ENCODE assay signal across 20 mouse cellular contexts in the genomic region with DNA sequence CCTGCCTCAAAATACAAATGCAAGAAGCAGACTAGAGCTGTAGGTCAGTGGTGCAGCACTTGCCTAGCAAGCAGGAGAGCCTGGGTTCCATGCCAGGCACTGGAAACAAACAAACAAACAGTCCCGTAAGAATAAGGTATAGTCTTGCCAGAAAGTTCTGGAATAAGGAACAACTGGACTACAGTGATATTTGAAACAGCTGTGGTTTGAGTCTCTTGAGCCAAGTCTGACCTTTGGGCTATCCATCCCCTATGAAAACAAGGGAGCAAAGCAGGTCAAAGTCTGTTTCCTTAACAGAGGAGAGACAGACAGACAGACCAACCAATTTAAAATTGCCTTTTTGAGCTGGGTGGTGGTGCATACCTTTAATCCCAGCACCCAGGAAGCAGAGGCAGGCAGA. TPM values are rescaled to one million over a fixed set of nuclear protein-coding genes. Genes with fewer than 3 reads are reported as not detected.
DNase-seq lines count a peak whose midpoint lies in the region; ATAC-seq and TF ChIP-seq lines count a peak whose summit lies in the region.
"Had no signal": no experiment of that assay in that cellular context is flagged by ENCODE, and none has a peak within 500 bp of the region (broad histone marks: within the 10 kb centered on the region; RNA-seq: fewer than 3 reads in every experiment).

No protein-coding gene starts in this region.

- no peaks in the 10 kb centered on the region for H3K9me3 ChIP-seq in embryonic facial prominence, embryonic 13.5 days
- no peaks in the 10 kb centered on the region for H3K9me3 ChIP-seq in embryonic facial prominence, embryonic 10.5 days
- no peaks in the 10 kb centered on the region for H3K9me3 ChIP-seq in heart, embryonic 16.5 days (replicated peaks; ENCODE audit: control insufficient read depth, low read length)
- H3K9me3 ChIP-seq in heart, embryonic 10.5 days: no peaks in the 10 kb centered on the region
- H3K9me3 ChIP-seq in lung, embryonic 15.5 days: no peaks in the 10 kb centered on the region
- H3K9me3 ChIP-seq: forebrain, embryonic 13.5 days; hindbrain, embryonic 13.5 days; midbrain, embryonic 10.5 days; neural tube, embryonic 13.5 days had no signal

- H3K4me3 ChIP-seq in embryonic facial prominence, embryonic 13.5 days: no peak overlapping the region
- H3K4me3 ChIP-seq in embryonic facial prominence, embryonic 10.5 days: no peak overlapping the region
- no peak overlapping the region for H3K4me3 ChIP-seq in heart, embryonic 16.5 days (ENCODE audit: low read length)
- no peak overlapping the region for H3K4me3 ChIP-seq in heart, embryonic 10.5 days
- H3K4me3 ChIP-seq in lung, embryonic 15.5 days: no peak overlapping the region
- no peak overlapping the region for H3K4me3 ChIP-seq in myocyte
- H3K4me3 ChIP-seq: forebrain, embryonic 13.5 days; hindbrain, embryonic 13.5 days; midbrain, embryonic 10.5 days; neural tube, embryonic 13.5 days had no signal

- WGBS in embryonic facial prominence, embryonic 13.5 days: 83% methylated on average over 1 of the region's 1 CpGs
- 77% methylated on average over 1 of the region's 1 CpGs for WGBS in embryonic facial prominence, embryonic 10.5 days
- 78% methylated on average over 1 of the region's 1 CpGs for WGBS in heart, embryonic 16.5 days
- 80% methylated on average over 1 of the region's 1 CpGs for WGBS in heart, embryonic 10.5 days
- 54% methylated on average over 1 of the region's 1 CpGs for WGBS in lung, embryonic 15.5 days

- ATAC-seq in embryonic facial prominence, embryonic 13.5 days (ENCODE audit: insufficient number of reproducible peaks, insufficient read depth, low FRiP score, low TSS enrichment, low read depth): no peak
- no peak for ATAC-seq in heart, embryonic 16.5 days (replicated peaks; ENCODE audit: extremely low read depth, insufficient read depth, low FRiP score)
- ATAC-seq in lung, embryonic 15.5 days (ENCODE audit: borderline replicate concordance, extremely low read depth, low FRiP score, low TSS enrichment): no peak
- ATAC-seq: forebrain, embryonic 13.5 days had no signal

- no peak for DNase-seq in embryonic facial prominence, embryonic 10.5 days (ENCODE audit: low spot score)
- no peak for DNase-seq in heart, embryonic 10.5 days (ENCODE audit: low spot score)
- no peak for DNase-seq in lung, postnatal 14 days
- DNase-seq in layer of hippocampus, postnatal 10 days (ENCODE audit: low spot score in 2 of 2): no peak
- DNase-seq: adrenal gland, adult 2 months; cerebellum, adult 11 months; cerebellum, postnatal 14 days; embryo, embryonic 11 days; lung, embryonic 14.5 days; thymus, postnatal 4 days had no signal

- H3K9ac ChIP-seq in embryonic facial prominence, embryonic 13.5 days: no peak overlapping the region
- H3K9ac ChIP-seq in heart, embryonic 16.5 days (ENCODE audit: low read length): no peak overlapping the region
- no peak overlapping the region for H3K9ac ChIP-seq in lung, embryonic 15.5 days
- H3K9ac ChIP-seq: forebrain, embryonic 13.5 days; hindbrain, embryonic 13.5 days; lung, embryonic 14.5 days; neural tube, embryonic 13.5 days had no signal

- H3K36me3 ChIP-seq in embryonic facial prominence, embryonic 13.5 days: 0 out of 2 replicates have a peak, but pooled peaks cover 7% of the 10 kb centered on the region
- peaks cover 39% of the 10 kb centered on the region for H3K36me3 ChIP-seq in embryonic facial prominence, embryonic 10.5 days (replicated peaks)
- no peaks in the 10 kb centered on the region; the same call in none of the 2 replicates for H3K36me3 ChIP-seq in heart, embryonic 16.5 days (ENCODE audit: control insufficient read depth, insufficient read depth)
- peaks cover 14% of the 10 kb centered on the region; the same call in 1 of the 2 replicates for H3K36me3 ChIP-seq in heart, embryonic 10.5 days
- 0 out of 2 replicates have a peak, but pooled peaks cover 2% of the 10 kb centered on the region for H3K36me3 ChIP-seq in lung, embryonic 15.5 days
- H3K36me3 ChIP-seq in myocyte (ENCODE audit: control insufficient read depth, insufficient read depth): no peaks in the 10 kb centered on the region
- H3K36me3 ChIP-seq: hindbrain, embryonic 13.5 days; midbrain, embryonic 10.5 days; neural tube, embryonic 13.5 days had no signal

- TF ChIP-seq POLR2A in myocyte (IDR thresholded peaks at IDR 0.05; ENCODE audit: insufficient read length, low read depth): no peak

- no peaks in the 10 kb centered on the region for H3K27me3 ChIP-seq in embryonic facial prominence, embryonic 13.5 days
- no peaks in the 10 kb centered on the region for H3K27me3 ChIP-seq in embryonic facial prominence, embryonic 10.5 days (replicated peaks; ENCODE audit: low read depth, poor library complexity, severe bottlenecking)
- no peaks in the 10 kb centered on the region for H3K27me3 ChIP-seq in heart, embryonic 16.5 days (ENCODE audit: control insufficient read depth, insufficient read depth, low read length)
- H3K27me3 ChIP-seq in heart, embryonic 10.5 days (ENCODE audit: insufficient read depth, poor library complexity, severe bottlenecking): no peaks in the 10 kb centered on the region
- H3K27me3 ChIP-seq in lung, embryonic 15.5 days: no peaks in the 10 kb centered on the region
- H3K27me3 ChIP-seq in myocyte (ENCODE audit: control insufficient read depth, insufficient read depth, insufficient read length): no peaks in the 10 kb centered on the region
- H3K27me3 ChIP-seq: forebrain, embryonic 13.5 days; hindbrain, embryonic 13.5 days; neural tube, embryonic 13.5 days had no signal

- no peak overlapping the region for H3ac ChIP-seq in myocyte (ENCODE audit: control insufficient read depth, insufficient read length)

- H3K79me2 ChIP-seq in myocyte (ENCODE audit: control insufficient read depth, insufficient read depth): peaks cover 12% of the 10 kb centered on the region

- peaks cover 39% of the 10 kb centered on the region for H3K4me1 ChIP-seq in embryonic facial prominence, embryonic 13.5 days
- H3K4me1 ChIP-seq in embryonic facial prominence, embryonic 10.5 days: peaks cover 31% of the 10 kb centered on the region
- H3K4me1 ChIP-seq in heart, embryonic 16.5 days (ENCODE audit: control insufficient read depth, insufficient read depth, low read length): peaks cover 66% of the 10 kb centered on the region
- H3K4me1 ChIP-seq in heart, embryonic 10.5 days: peaks cover 79% of the 10 kb centered on the region
- peaks cover 51% of the 10 kb centered on the region for H3K4me1 ChIP-seq in lung, embryonic 15.5 days
- H3K4me1 ChIP-seq: forebrain, embryonic 13.5 days had no signal

- H3K4me2 ChIP-seq in embryonic facial prominence, embryonic 13.5 days: no peak overlapping the region
- H3K4me2 ChIP-seq in heart, embryonic 16.5 days (ENCODE audit: low read depth, low read length): no peak overlapping the region
- H3K4me2 ChIP-seq in lung, embryonic 15.5 days: no peak overlapping the region
- peak overlapping the region; percentile 59 for H3K4me2 ChIP-seq in myocyte (ENCODE audit: low read depth)
- H3K4me2 ChIP-seq: forebrain, embryonic 13.5 days; hindbrain, embryonic 13.5 days; liver, embryonic 11.5 days; lung, embryonic 14.5 days; neural tube, embryonic 13.5 days had no signal

- H3K27ac ChIP-seq in embryonic facial prominence, embryonic 13.5 days: 0 out of 2 replicates have a peak overlapping the region, but pooled peaks have one; percentile 28
- H3K27ac ChIP-seq in embryonic facial prominence, embryonic 10.5 days (replicated peaks): no peak overlapping the region
- peak overlapping the region; percentile 75; the same call in 1 of the 2 replicates for H3K27ac ChIP-seq in heart, embryonic 16.5 days (ENCODE audit: low read length)
- no peak overlapping the region for H3K27ac ChIP-seq in heart, embryonic 10.5 days
- 0 out of 2 replicates have a peak overlapping the region, but pooled peaks have one; percentile 42 for H3K27ac ChIP-seq in lung, embryonic 15.5 days
- H3K27ac ChIP-seq: forebrain, embryonic 13.5 days; hindbrain, embryonic 13.5 days; midbrain, embryonic 10.5 days; neural tube, embryonic 13.5 days had no signal

TF ChIP-seq in myocyte, 11 proteins besides CTCF, POLR2A, EP300 and RAD21 (continues in another document):
- TF ChIP-seq TCF3 (IDR thresholded peaks at IDR 0.05; ENCODE audit: insufficient read length, low read depth) (no peak), MYOG (IDR thresholded peaks at IDR 0.05; ENCODE audit: control insufficient read depth in 1 of 3, insufficient read depth in 1 of 3, insufficient read length in 2 of 3, low read depth in 2 of 3) (no peak), CEBPB (IDR thresholded peaks at IDR 0.05; ENCODE audit: insufficient read depth, poor library complexity, severe bottlenecking) (no peak), MYOD1 (IDR thresholded peaks at IDR 0.05; ENCODE audit: control insufficient read depth in 1 of 3, insufficient read length in 2 of 3, low read depth in 2 of 3) (no peak), TCF12 (IDR thresholded peaks at IDR 0.05; ENCODE audit: insufficient read depth, poor library complexity, severe bottlenecking) (no peak), SRF (IDR thresholded peaks at IDR 0.05; ENCODE audit: control insufficient read depth, insufficient read length, low read depth) (no peak), REST (IDR thresholded peaks at IDR 0.05; ENCODE audit: insufficient read depth, insufficient read length) (no peak), MAX (IDR thresholded peaks at IDR 0.05; ENCODE audit: low read depth) (no peak), POLR2AphosphoS2 (IDR thresholded peaks at IDR 0.05; ENCODE audit: insufficient read length, low read depth) (no peak), E2F4 (IDR thresholded peaks at IDR 0.05; ENCODE audit: insufficient read depth) (no peak)

RNA-seq across cellular contexts. Expression of gene Col4a1, which starts 11.1 kb away (rescaled TPM):
- polyA plus RNA-seq in embryonic facial prominence, embryonic 13.5 days (2015; fragmentation: Nextera tagmentation; extraction: Ambion mirVana): 121 and 137 TPM in 2 replicates
- 128 and 138 TPM in 2 replicates for polyA plus RNA-seq in embryonic facial prominence, embryonic 10.5 days (2016; fragmentation: Nextera tagmentation; extraction: Ambion mirVana)
- polyA plus RNA-seq in heart, embryonic 16.5 days (2015; fragmentation: Nextera tagmentation; extraction: Ambion mirVana): 213 and 274 TPM in 2 replicates
- polyA plus RNA-seq in heart, embryonic 10.5 days (2016; fragmentation: Nextera tagmentation; extraction: Ambion mirVana): 143 and 257 TPM in 2 replicates
- 335 and 360 TPM in 2 replicates for polyA plus RNA-seq in lung, embryonic 15.5 days (2015; fragmentation: Nextera tagmentation; extraction: Ambion mirVana)
- 34.8 TPM for polyA plus RNA-seq in myocyte (2012; fragmentation: generic; extraction: Trizol)
- 100 to 1,000 TPM; 125 to 139 TPM for total RNA-seq in layer of hippocampus, postnatal 10 days (2021)
- total RNA-seq: MEL had no signal

RNA-seq across cellular contexts. Expression of gene Col4a2, which starts 11.1 kb away (rescaled TPM):
- polyA plus RNA-seq in embryonic facial prominence, embryonic 13.5 days (2015; fragmentation: Nextera tagmentation; extraction: Ambion mirVana): 58.8 and 62.0 TPM in 2 replicates
- 51.8 and 54.7 TPM in 2 replicates for polyA plus RNA-seq in embryonic facial prominence, embryonic 10.5 days (2016; fragmentation: Nextera tagmentation; extraction: Ambion mirVana)
- 80.1 and 105 TPM in 2 replicates for polyA plus RNA-seq in heart, embryonic 16.5 days (2015; fragmentation: Nextera tagmentation; extraction: Ambion mirVana)
- 54.9 and 97.0 TPM in 2 replicates for polyA plus RNA-seq in heart, embryonic 10.5 days (2016; fragmentation: Nextera tagmentation; extraction: Ambion mirVana)
- polyA plus RNA-seq in lung, embryonic 15.5 days (2015; fragmentation: Nextera tagmentation; extraction: Ambion mirVana): 121 and 126 TPM in 2 replicates
- polyA plus RNA-seq in myocyte (2012; fragmentation: generic; extraction: Trizol): 47.3 TPM
- total RNA-seq in layer of hippocampus, postnatal 10 days (2021): 10 to 100 TPM; 86.4 to 93.6 TPM

Comparison
In these comparisons a context has a peak if more than half of its experiments do, and no peak if none do; other contexts are left out.
1. H3K27ac ChIP-seq: peak in embryonic facial prominence, embryonic 13.5 days (single experiment), heart, embryonic 16.5 days (single experiment) and lung, embryonic 15.5 days (single experiment); none in embryonic facial prominence, embryonic 10.5 days (single experiment) and heart, embryonic 10.5 days (single experiment).